Mouse (Mus musculus) neural tube, embryonic 12.5 days (tissue): Measurements from ENCODE around the gene Zfp963. TPM values are rescaled to one million over a fixed set of nuclear protein-coding genes. Genes with fewer than 3 reads are reported as not detected.

Experiments
- ATAC-seq: fragments of 200-750 bp; cut with Nextera tagmentation; 2 replicates; pipeline ENCODE4 v1.8.0; 2017; ENCODE audit warnings: low read depth, mild to moderate bottlenecking, moderate TSS enrichment, moderate library complexity; ENCODE audit not compliant: low FRiP score
- H3K27ac ChIP-seq: fragments of 300-500 bp; sonication (generic); 2 replicates; pipeline ENCODE4 v1.5.1; 2016
- H3K27me3 ChIP-seq: fragments of 300-500 bp; sonication (generic); replicated peaks from 2 replicates; pipeline ENCODE4 v1.6.1; 2016; ENCODE audit warnings: mild to moderate bottlenecking
- H3K36me3 ChIP-seq: fragments of 300-500 bp; sonication (generic); 2 replicates; pipeline ENCODE4 v1.6.1; 2016; ENCODE audit warnings: mild to moderate bottlenecking
- H3K4me1 ChIP-seq: fragments of 300-500 bp; sonication (generic); 2 replicates; pipeline ENCODE4 v1.6.1; 2016
- H3K4me2 ChIP-seq: fragments of 300-500 bp; sonication (generic); replicated peaks from 2 replicates; pipeline ENCODE4 v1.6.1; 2016; ENCODE audit warnings: mild to moderate bottlenecking
- H3K4me3 ChIP-seq: fragments of 300-500 bp; sonication (generic); 2 replicates; pipeline ENCODE4 v1.5.1; 2016
- H3K9ac ChIP-seq: fragments of 300-500 bp; sonication (generic); 2 replicates; pipeline ENCODE4 v1.6.1; 2016; ENCODE audit warnings: mild to moderate bottlenecking
- H3K9me3 ChIP-seq: fragments of 300-500 bp; sonication (generic); 2 replicates; pipeline ENCODE4 v1.6.1; 2016; ENCODE audit warnings: mild to moderate bottlenecking
- WGBS: fragments of 180-500 bp; shearing (Covaris S2); methylation state at CpG from one replicate; pipeline ENCODE4 v1.1.7; 2016; 5-methylcytosine and 5-hydroxymethylcytosine counted together
- polyA plus RNA-seq: library from polyadenylated mRNA; unstranded; fragments of >200 nt; fragmentation: Nextera tagmentation; extraction: Ambion mirVana; gene quantifications from 2 replicates; pipeline ENCODE4 v1.2.1, GENCODE M21; 2016

The Zfp963 gene
- polyA plus RNA-seq: 6.7 and 7.5 TPM in 2 replicates

- no peaks in the 10 kb centered on the region for H3K27me3 ChIP-seq
- peak within 1 kb of the TSS; percentile 86 for H3K9ac ChIP-seq
- peak; percentile 98 for ATAC-seq
- H3K27ac ChIP-seq: peak within 1 kb of the TSS; percentile 95
- peak within 1 kb of the TSS; percentile 66 for H3K4me3 ChIP-seq
- peaks cover 8% of the 10 kb centered on the region for H3K4me1 ChIP-seq
- 3% methylated on average over 48 of the region's 48 CpGs for WGBS
- no peaks in the 10 kb centered on the region for H3K9me3 ChIP-seq
- peak within 1 kb of the TSS; percentile 62 for H3K4me2 ChIP-seq
- peaks cover 4% of the 10 kb centered on the region; the same call in 1 of the 2 replicates for H3K36me3 ChIP-seq
These were observed at the start of gene Zfp963 for GRCm38 (mm10) chr8:69749544-69750454. TSS of gene Zfp963 (minus strand) at chr8:69749970.

DNA sequence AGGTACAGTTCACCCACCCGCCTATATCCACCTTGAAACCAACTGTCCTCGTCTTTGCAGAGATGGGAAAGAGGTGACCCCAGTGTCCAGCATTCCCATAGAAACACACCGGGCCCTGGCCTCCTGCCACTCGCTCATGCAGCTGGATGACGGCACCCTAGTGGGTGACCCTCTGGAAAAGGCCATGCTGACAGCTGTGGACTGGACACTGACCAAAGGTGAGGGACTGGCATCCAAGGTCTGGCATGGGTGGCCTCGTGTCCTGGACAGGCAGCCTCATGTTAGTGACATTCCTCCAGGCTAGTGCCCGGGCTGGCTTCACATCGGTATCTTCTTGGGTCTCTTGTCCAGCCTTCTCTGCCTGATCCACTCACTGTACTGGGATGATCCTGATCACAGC is 49.5 kb upstream of the Zfp963 start:
- H3K27me3 ChIP-seq: no peaks in the 10 kb centered on the region
- ATAC-seq: 0 out of 2 replicates have a peak, but pooled peaks have one; percentile 34
- H3K9ac ChIP-seq: no peak overlapping the region
- peaks cover 98% of the 10 kb centered on the region for H3K36me3 ChIP-seq
- H3K4me2 ChIP-seq: no peak overlapping the region
- no peak overlapping the region for H3K27ac ChIP-seq
- 89% methylated on average over 8 of the region's 8 CpGs for WGBS
- no peaks in the 10 kb centered on the region for H3K4me1 ChIP-seq
- no peaks in the 10 kb centered on the region for H3K9me3 ChIP-seq
- H3K4me3 ChIP-seq: no peak overlapping the region

GRCm38 (mm10) chr8:69797661-69798060 is 47.9 kb upstream of the Zfp963 start:
- peaks cover 6% of the 10 kb centered on the region for H3K4me1 ChIP-seq
- H3K9me3 ChIP-seq: no peaks in the 10 kb centered on the region
- no peak overlapping the region for H3K4me2 ChIP-seq
- ATAC-seq: no peak
- peaks cover 89% of the 10 kb centered on the region for H3K36me3 ChIP-seq
- no peak overlapping the region for H3K9ac ChIP-seq
- H3K4me3 ChIP-seq: no peak overlapping the region
- no peak overlapping the region for H3K27ac ChIP-seq
- no peaks in the 10 kb centered on the region for H3K27me3 ChIP-seq
- 96% methylated on average over 10 of the region's 10 CpGs for WGBS

DNA sequence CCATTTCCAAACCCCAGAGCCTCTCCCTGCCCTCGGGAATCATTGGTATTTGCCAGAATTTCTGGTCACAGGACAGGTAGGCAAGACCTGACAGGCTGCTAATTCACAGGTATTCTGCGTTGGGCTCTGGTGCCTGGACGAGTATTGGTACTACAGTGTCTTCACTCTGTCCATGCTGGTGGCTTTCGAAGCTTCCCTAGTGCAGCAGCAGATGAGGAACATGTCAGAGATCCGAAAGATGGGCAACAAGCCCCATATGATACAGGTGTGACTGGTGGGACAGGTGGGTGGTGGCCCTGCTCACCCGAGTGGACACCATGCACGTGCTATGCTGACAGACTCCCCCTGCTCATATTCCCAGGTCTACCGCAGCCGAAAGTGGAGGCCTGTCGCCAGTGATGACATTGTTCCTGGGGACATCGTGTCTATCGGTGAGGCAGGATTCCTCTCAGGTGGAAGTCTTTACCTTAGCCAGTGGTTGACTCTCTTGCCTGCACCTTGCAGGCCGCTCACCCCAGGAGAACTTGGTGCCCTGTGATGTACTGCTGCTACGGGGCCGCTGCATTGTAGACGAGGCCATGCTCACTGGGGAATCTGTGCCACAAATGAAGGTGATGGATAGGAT is 47.1 kb upstream of the Zfp963 start:
- Histone ChIP-seq H3K27ac (no peak overlapping the region), H3K4me2 (no peak overlapping the region), H3K27me3 (no peaks in the 10 kb centered on the region), H3K36me3 (peaks cover 81% of the 10 kb centered on the region), H3K4me1 (peaks cover 13% of the 10 kb centered on the region), H3K4me3 (no peak overlapping the region), H3K9ac (no peak overlapping the region), H3K9me3 (no peaks in the 10 kb centered on the region)
- 96% methylated on average over 16 of the region's 16 CpGs for WGBS
- no peak for ATAC-seq

- no peak for ATAC-seq
- no peaks in the 10 kb centered on the region for H3K9me3 ChIP-seq
- H3K36me3 ChIP-seq: peaks cover 63% of the 10 kb centered on the region
- WGBS: 94% methylated on average over 6 of the region's 6 CpGs
- H3K4me3 ChIP-seq: no peak overlapping the region
- peaks cover 13% of the 10 kb centered on the region for H3K4me1 ChIP-seq
- H3K4me2 ChIP-seq: no peak overlapping the region
- no peaks in the 10 kb centered on the region for H3K27me3 ChIP-seq
- no peak overlapping the region for H3K27ac ChIP-seq
- no peak overlapping the region for H3K9ac ChIP-seq
These were observed 45.1 kb upstream of the Zfp963 start for GRCm38 (mm10) chr8:69794901-69795300.

DNA sequence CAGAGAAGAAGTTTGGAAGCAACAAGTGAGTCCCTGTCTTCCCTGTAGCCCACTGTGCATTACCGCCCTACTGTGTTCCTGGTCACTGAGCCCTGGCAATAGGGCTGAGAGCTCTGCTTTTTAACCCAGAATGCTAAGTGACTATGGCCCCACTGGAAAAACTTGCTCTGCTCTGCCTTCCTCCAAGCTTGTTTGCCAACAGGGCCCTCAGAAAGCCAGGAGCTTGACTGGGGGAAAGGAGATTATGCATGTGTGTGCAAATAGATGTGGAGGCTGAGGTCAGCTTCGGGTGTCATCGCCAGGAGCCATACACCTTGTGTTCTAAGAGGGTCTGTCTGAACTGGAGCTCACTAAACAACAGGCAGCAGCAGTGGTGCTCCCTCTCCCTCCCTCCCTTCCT is 44.3 kb upstream of the Zfp963 start:
- Histone ChIP-seq H3K9me3 (no peaks in the 10 kb centered on the region), H3K4me3 (no peak overlapping the region), H3K36me3 (peaks cover 55% of the 10 kb centered on the region), H3K4me2 (no peak overlapping the region), H3K4me1 (peaks cover 13% of the 10 kb centered on the region), H3K27me3 (no peaks in the 10 kb centered on the region), H3K27ac (no peak overlapping the region), H3K9ac (no peak overlapping the region)
- 95% methylated on average over 3 of the region's 3 CpGs for WGBS
- no peak for ATAC-seq

DNA sequence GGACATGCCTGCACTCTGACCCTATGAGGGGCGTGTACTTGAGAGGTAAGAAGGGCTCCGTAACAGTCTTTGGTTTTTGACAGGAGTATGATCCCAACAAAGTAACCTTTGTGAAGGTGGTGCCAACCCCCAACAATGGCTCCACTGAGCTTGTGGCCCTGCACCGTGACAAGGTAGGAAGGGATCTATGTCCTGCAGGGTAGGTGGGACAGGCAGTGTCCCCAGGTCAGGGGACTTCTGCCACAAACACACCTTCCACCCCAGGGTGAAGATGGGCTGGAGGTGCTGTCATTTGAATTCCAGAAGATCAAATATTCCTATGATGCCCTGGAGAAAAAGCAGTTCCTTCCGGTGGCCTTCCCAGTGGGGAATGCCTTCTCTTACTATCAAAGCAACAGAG is 43.9 kb upstream of the Zfp963 start:
- H3K36me3 ChIP-seq: peaks cover 51% of the 10 kb centered on the region
- no peak overlapping the region for H3K4me3 ChIP-seq
- H3K4me1 ChIP-seq: peaks cover 13% of the 10 kb centered on the region
- no peak for ATAC-seq
- no peak overlapping the region for H3K9ac ChIP-seq
- no peak overlapping the region for H3K27ac ChIP-seq
- H3K4me2 ChIP-seq: no peak overlapping the region
- no peaks in the 10 kb centered on the region for H3K9me3 ChIP-seq
- 89% methylated on average over 4 of the region's 4 CpGs for WGBS
- no peaks in the 10 kb centered on the region for H3K27me3 ChIP-seq

DNA sequence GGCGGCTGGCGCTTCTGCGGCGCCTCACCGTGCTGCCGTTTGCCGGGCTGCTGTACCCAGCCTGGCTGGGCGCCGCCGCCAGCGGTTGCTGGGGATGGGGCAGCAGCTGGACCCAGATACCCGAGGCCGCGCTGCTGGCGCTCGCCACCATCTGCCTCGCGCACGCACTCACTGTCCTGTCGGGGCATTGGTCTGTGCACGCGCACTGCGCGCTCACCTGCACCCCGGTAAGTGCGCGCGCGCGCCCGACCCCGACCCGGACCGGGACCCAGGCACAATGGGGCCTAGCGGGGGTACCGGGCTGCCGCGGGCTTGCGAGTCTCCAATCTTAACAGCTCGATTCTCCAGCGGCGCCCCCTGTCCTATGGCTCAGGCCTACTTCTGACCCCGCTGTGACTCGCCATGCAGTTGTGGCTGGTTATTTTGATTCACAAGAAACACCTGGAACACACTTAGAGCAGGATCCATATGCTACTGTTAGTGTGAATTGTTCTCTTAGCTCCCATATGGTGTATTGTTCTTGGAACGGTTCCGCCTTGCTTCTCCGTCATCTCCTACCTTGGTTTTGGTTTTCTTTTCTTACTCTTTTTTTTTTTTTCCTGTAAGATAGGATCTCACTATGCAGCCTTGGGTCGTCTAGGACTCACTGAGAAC is 41.8 kb upstream of the Zfp963 start:
- peak; percentile 74 for ATAC-seq
- Histone ChIP-seq H3K4me2 (peak overlapping the region; percentile 83), H3K9me3 (no peaks in the 10 kb centered on the region), H3K36me3 (peaks cover 30% of the 10 kb centered on the region), H3K27ac (peak overlapping the region; percentile 51), H3K9ac (peak overlapping the region; percentile 87), H3K27me3 (no peaks in the 10 kb centered on the region), H3K4me1 (peaks cover 13% of the 10 kb centered on the region), H3K4me3 (peak overlapping the region; percentile 97)
- WGBS: under 1% methylated on average over 48 of the region's 48 CpGs

GRCm38 (mm10) chr8:69790773-69791367 is 41.1 kb upstream of the Zfp963 start, which contains the start of the genes Atp13a1 and Zfp866:
TSS of gene Atp13a1 (plus strand) at chr8:69791163.
TSS of gene Zfp866 (minus strand) at chr8:69791178.
- H3K4me2 ChIP-seq: peak within 1 kb of the TSS; percentile 83
- ATAC-seq: peak; percentile 96
- H3K4me1 ChIP-seq: peaks cover 13% of the 10 kb centered on the region
- peaks cover 23% of the 10 kb centered on the region for H3K36me3 ChIP-seq
- no peaks in the 10 kb centered on the region for H3K9me3 ChIP-seq
- under 1% methylated on average over 38 of the region's 38 CpGs for WGBS
- H3K9ac ChIP-seq: peak within 1 kb of the TSS; percentile 87
- H3K27me3 ChIP-seq: no peaks in the 10 kb centered on the region
- peak within 1 kb of the TSS; percentile 51 for H3K27ac ChIP-seq
- peak within 1 kb of the TSS; percentile 97 for H3K4me3 ChIP-seq

DNA sequence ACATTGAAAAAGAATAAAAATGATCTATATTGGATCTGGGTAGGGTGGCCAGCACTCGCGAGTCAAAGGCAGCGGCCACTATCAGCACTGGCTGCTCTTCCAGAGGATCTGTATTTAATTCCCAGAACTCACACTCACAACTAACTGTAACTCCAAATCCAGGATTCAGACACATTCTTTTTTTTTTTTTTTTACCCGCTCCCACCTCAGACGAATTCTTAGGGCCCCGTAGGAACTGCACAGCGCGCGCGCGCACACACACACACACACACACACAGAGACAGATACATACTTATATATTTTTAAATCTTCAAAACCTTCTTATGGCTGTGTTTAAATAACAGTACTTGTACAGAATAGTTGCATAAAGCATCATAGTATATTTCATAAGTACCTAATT is 40.6 kb upstream of the Zfp963 start:
- Histone ChIP-seq H3K9me3 (no peaks in the 10 kb centered on the region), H3K36me3 (peaks cover 18% of the 10 kb centered on the region), H3K4me1 (peaks cover 13% of the 10 kb centered on the region), H3K9ac (peak overlapping the region; percentile 87), H3K4me2 (peak overlapping the region; percentile 83), H3K4me3 (peak overlapping the region; percentile 97), H3K27me3 (no peaks in the 10 kb centered on the region), H3K27ac (no peak overlapping the region)
- peak; percentile 26; the same call in 1 of the 2 replicates for ATAC-seq
- WGBS: 34% methylated on average over 11 of the region's 11 CpGs

DNA sequence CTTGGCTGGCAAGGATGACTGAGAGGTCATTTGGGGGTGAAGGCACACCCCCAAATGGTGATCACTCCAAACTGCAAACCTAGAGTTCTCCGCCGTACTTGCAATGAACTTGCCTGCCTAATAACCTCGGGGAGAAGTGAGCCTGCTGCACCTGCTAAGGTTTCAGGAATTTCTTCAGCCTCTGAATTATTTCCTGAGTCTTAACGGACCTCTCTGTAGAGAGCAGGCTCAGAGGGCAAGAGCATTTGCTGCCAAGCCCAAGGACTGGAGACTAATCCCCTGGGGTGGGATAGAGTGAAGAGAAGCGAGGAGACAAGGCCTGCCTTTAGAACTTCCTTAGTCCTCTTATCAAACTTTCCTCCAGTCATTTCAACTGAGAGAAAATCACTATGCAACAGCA is 40.0 kb upstream of the Zfp963 start:
- 84% methylated on average over 5 of the region's 5 CpGs for WGBS
- Histone ChIP-seq H3K36me3 (peaks cover 12% of the 10 kb centered on the region; the same call in 1 of the 2 replicates), H3K4me2 (no peak overlapping the region), H3K4me3 (no peak overlapping the region), H3K27me3 (no peaks in the 10 kb centered on the region), H3K4me1 (peaks cover 13% of the 10 kb centered on the region), H3K9ac (no peak overlapping the region), H3K9me3 (no peaks in the 10 kb centered on the region), H3K27ac (no peak overlapping the region)
- no peak for ATAC-seq
